Mouse (Mus musculus) MEL (cell line): ENCODE data around the gene Drd3. TPM values are rescaled to one million over a fixed set of nuclear protein-coding genes. Genes with fewer than 3 reads are reported as not detected.

ENCODE experiments used
- DNase-seq: peaks from one replicate; pipeline ENCODE4 v3.0.0; 2011; ENCODE audit warnings: low read depth, low spot score
- H3K27ac ChIP-seq: 2 replicates; pipeline ENCODE4 v1.5.1; 2012; ENCODE audit warnings: low read depth, mild to moderate bottlenecking, control low read depth, low read length, moderate library complexity; ENCODE audit not compliant: control insufficient read depth
- H3K27me3 ChIP-seq, 2 experiments: fragments of 150-350 bp in 1 of 2; sonication (generic) in 1 of 2; 2 replicates each; pipeline ENCODE4 v1.6.1; 2012; ENCODE audit warnings: low read length in 2 of 2, mild to moderate bottlenecking in 2 of 2, improper control_type of control experiment in 1 of 2, moderate library complexity in 1 of 2; ENCODE audit not compliant: insufficient read depth in 2 of 2, control insufficient read depth in 1 of 2
- H3K36me3 ChIP-seq, 2 experiments: 2 replicates each; pipeline ENCODE4 v1.6.1; 2012 to 2014; ENCODE audit warnings: low read length in 2 of 2, improper control_type of control experiment in 1 of 2, inconsistent platforms in 1 of 2, mild to moderate bottlenecking in 1 of 2; ENCODE audit not compliant: insufficient read depth in 2 of 2, control insufficient read depth in 1 of 2
- H3K4me1 ChIP-seq, 2 experiments: fragments of 150-350 bp in 1 of 2; sonication (generic) in 1 of 2; 2 replicates each; pipeline ENCODE4 v1.6.1; 2012; ENCODE audit warnings: low read length in 2 of 2, improper control_type of control experiment in 1 of 2, mild to moderate bottlenecking in 1 of 2; ENCODE audit not compliant: insufficient read depth in 2 of 2, control insufficient read depth in 1 of 2
- H3K4me3 ChIP-seq, 2 experiments: fragments of 150-350 bp in 1 of 2; sonication (generic) in 1 of 2; 2 replicates each; pipeline ENCODE4 v1.5.1; 2012; ENCODE audit warnings: low read depth in 2 of 2, low read length in 2 of 2, mild to moderate bottlenecking in 2 of 2, moderate library complexity in 2 of 2, control low read depth in 1 of 2, improper control_type of control experiment in 1 of 2; ENCODE audit not compliant: control insufficient read depth in 1 of 2, insufficient read depth in 1 of 2
- H3K79me2 ChIP-seq: 2 replicates; pipeline ENCODE4 v1.6.1; 2012; ENCODE audit warnings: mild to moderate bottlenecking, low read length, moderate library complexity; ENCODE audit not compliant: control insufficient read depth, poor library complexity, insufficient read depth
- H3K9ac ChIP-seq: 2 replicates; pipeline ENCODE4 v1.6.1; 2012; ENCODE audit warnings: low read depth, mild to moderate bottlenecking, control low read depth, low read length, moderate library complexity; ENCODE audit not compliant: control insufficient read depth, poor library complexity, severe bottlenecking
- H3K9me3 ChIP-seq: fragments of 150-350 bp; sonication (generic); replicated peaks from 2 replicates; pipeline ENCODE4 v1.6.1; 2012; ENCODE audit warnings: mild to moderate bottlenecking, low read length, improper control_type of control experiment, moderate library complexity; ENCODE audit not compliant: insufficient read depth
- BHLHE40 ChIP-seq: IDR thresholded peaks from 2 replicates; pipeline ENCODE4 v1.6.1; 2012; ENCODE audit warnings: low read depth, mild to moderate bottlenecking, inconsistent platforms, low read length, improper control_type of control experiment, borderline replicate concordance
- CHD2 ChIP-seq: IDR thresholded peaks from 2 replicates; pipeline ENCODE4 v1.6.1; 2011; ENCODE audit warnings: low read length, improper control_type of control experiment
- CTCF ChIP-seq, 3 experiments: IDR thresholded peaks in 2 of 3; conservative IDR thresholded peaks in 1 of 3; 2 replicates each; pipeline ENCODE4 v1.5.1; 2011 to 2012; ENCODE audit warnings: low read length in 3 of 3, low read depth in 2 of 3, mild to moderate bottlenecking in 2 of 3, improper control_type of control experiment in 1 of 3, inconsistent platforms in 1 of 3, mixed read lengths in 1 of 3, moderate library complexity in 1 of 3; ENCODE audit not compliant: control insufficient read depth in 1 of 3, insufficient read depth in 1 of 3, poor library complexity in 1 of 3, severe bottlenecking in 1 of 3
- ELF1 ChIP-seq: IDR thresholded peaks from 2 replicates; pipeline ENCODE4 v1.6.1; 2014; ENCODE audit warnings: low read depth, mild to moderate bottlenecking, inconsistent platforms, low read length, improper control_type of control experiment, moderate library complexity
- EP300 ChIP-seq, 2 experiments: IDR thresholded peaks; 2 replicates each; pipeline ENCODE4 v1.6.1; 2011; ENCODE audit warnings: improper control_type of control experiment in 2 of 2, low read length in 2 of 2, low read depth in 1 of 2, mild to moderate bottlenecking in 1 of 2
- ETS1 ChIP-seq: IDR thresholded peaks from 2 replicates; pipeline ENCODE4 v1.6.1; 2012; ENCODE audit warnings: low read depth, mild to moderate bottlenecking, inconsistent platforms, low read length, improper control_type of control experiment, moderate library complexity
- GABPA ChIP-seq: IDR thresholded peaks from 2 replicates; pipeline ENCODE4 v1.6.1; 2012; ENCODE audit warnings: low read depth, mild to moderate bottlenecking, inconsistent platforms, low read length, improper control_type of control experiment, moderate library complexity
- GATA1 ChIP-seq: IDR thresholded peaks from 2 replicates; pipeline ENCODE4 v1.6.1; 2011; ENCODE audit warnings: low read depth, low read length, improper control_type of control experiment
- HCFC1 ChIP-seq: IDR thresholded peaks from 2 replicates; pipeline ENCODE4 v1.6.1; 2012; ENCODE audit warnings: low read depth, mild to moderate bottlenecking, inconsistent platforms, low read length, improper control_type of control experiment, moderate library complexity
- JUND ChIP-seq: IDR thresholded peaks from 2 replicates; pipeline ENCODE4 v1.6.1; 2011; ENCODE audit warnings: low read depth, mild to moderate bottlenecking, improper control_type of control experiment, low read length
- KAT2A ChIP-seq: conservative IDR thresholded peaks from 2 replicates; pipeline ENCODE4 v1.6.1; 2012; ENCODE audit warnings: low read depth, low read length, improper control_type of control experiment, inconsistent platforms
- MAX ChIP-seq: IDR thresholded peaks from 2 replicates; pipeline ENCODE4 v1.6.1; 2011; ENCODE audit warnings: low read length, improper control_type of control experiment
- MAZ ChIP-seq: IDR thresholded peaks from 2 replicates; pipeline ENCODE4 v1.6.1; 2012; ENCODE audit warnings: low read depth, mild to moderate bottlenecking, inconsistent platforms, low read length, improper control_type of control experiment
- MXI1 ChIP-seq: IDR thresholded peaks from 2 replicates; pipeline ENCODE4 v1.6.1; 2011; ENCODE audit warnings: mild to moderate bottlenecking, low read depth, low read length, improper control_type of control experiment
- MYB ChIP-seq: IDR thresholded peaks from 2 replicates; pipeline ENCODE4 v1.6.1; 2011; ENCODE audit warnings: mild to moderate bottlenecking, low read depth, low read length, improper control_type of control experiment
- MYC ChIP-seq: IDR thresholded peaks from 2 replicates; pipeline ENCODE4 v1.6.1; 2011; ENCODE audit warnings: low read depth, mild to moderate bottlenecking, low read length, improper control_type of control experiment, moderate library complexity
- NRF1 ChIP-seq: IDR thresholded peaks from 2 replicates; pipeline ENCODE4 v1.6.1; 2014; ENCODE audit warnings: low read depth, mild to moderate bottlenecking, inconsistent platforms, low read length, improper control_type of control experiment, moderate library complexity; ENCODE audit not compliant: poor library complexity, insufficient read depth, severe bottlenecking
- POLR2A ChIP-seq, 2 experiments: IDR thresholded peaks; 2 replicates each; pipeline ENCODE4 v1.6.1; 2011 to 2012; ENCODE audit warnings: low read length in 2 of 2, mild to moderate bottlenecking in 2 of 2, control low read depth in 1 of 2, improper control_type of control experiment in 1 of 2, low read depth in 1 of 2, moderate library complexity in 1 of 2; ENCODE audit not compliant: control insufficient read depth in 1 of 2, insufficient read depth in 1 of 2, poor library complexity in 1 of 2
- POLR2AphosphoS2 ChIP-seq: IDR thresholded peaks from 2 replicates; pipeline ENCODE4 v1.6.1; 2011; ENCODE audit warnings: low read length, improper control_type of control experiment
- POLR2AphosphoS5 ChIP-seq: IDR thresholded peaks from 2 replicates; pipeline ENCODE4 v1.6.1; 2012; ENCODE audit warnings: low read depth, borderline replicate concordance, mild to moderate bottlenecking, inconsistent platforms, low read length, moderate library complexity, mixed read lengths
- RAD21 ChIP-seq: IDR thresholded peaks from 2 replicates; pipeline ENCODE4 v1.6.1; 2011; ENCODE audit warnings: mild to moderate bottlenecking, low read depth, low read length, improper control_type of control experiment
- RCOR1 ChIP-seq: IDR thresholded peaks from 2 replicates; pipeline ENCODE4 v1.6.1; 2012; ENCODE audit warnings: low read depth, mild to moderate bottlenecking, inconsistent platforms, low read length, improper control_type of control experiment
- SIN3A ChIP-seq: IDR thresholded peaks from 2 replicates; pipeline ENCODE4 v1.6.1; 2012; ENCODE audit warnings: low read length, improper control_type of control experiment, inconsistent platforms
- TBP ChIP-seq: IDR thresholded peaks from 2 replicates; pipeline ENCODE4 v1.8.0; 2011; ENCODE audit warnings: low read depth, low read length, improper control_type of control experiment
- UBTF ChIP-seq: IDR thresholded peaks from 2 replicates; pipeline ENCODE4 v1.6.1; 2012; ENCODE audit warnings: low read depth, mild to moderate bottlenecking, inconsistent platforms, low read length, improper control_type of control experiment, moderate library complexity, borderline replicate concordance; ENCODE audit not compliant: insufficient read depth
- USF1 ChIP-seq: IDR thresholded peaks from 2 replicates; pipeline ENCODE4 v1.6.1; 2014; ENCODE audit warnings: low read depth, mild to moderate bottlenecking, inconsistent platforms, low read length, improper control_type of control experiment, moderate library complexity
- ZMIZ1 ChIP-seq: IDR thresholded peaks from 2 replicates; pipeline ENCODE4 v1.6.1; 2012; ENCODE audit warnings: low read depth, mild to moderate bottlenecking, inconsistent platforms, low read length, improper control_type of control experiment, moderate library complexity
- ZNF384 ChIP-seq: IDR thresholded peaks from 2 replicates; pipeline ENCODE4 v1.6.1; 2012; ENCODE audit warnings: low read depth, mild to moderate bottlenecking, inconsistent platforms, low read length, improper control_type of control experiment
- polyA plus RNA-seq, 2 experiments: library from polyadenylated mRNA; stranded (reverse) in 1 of 2; unstranded in 1 of 2; fragments of >175 nt in 1 of 2; fragments of >200 nt in 1 of 2; gene quantifications; 2 replicates each; pipeline versions ENCODE4 v1.2.1 to v1.2.4; 2012; ENCODE audit warnings: low replicate concordance in 2 of 2, low read depth in 1 of 2; ENCODE audit not compliant: insufficient read length in 2 of 2, insufficient read depth in 1 of 2, missing spikeins in 1 of 2
- total RNA-seq: library from RNA; depleted of rRNA; stranded (reverse); fragments of 300-350 nt; gene quantifications from 2 replicates; pipeline ENCODE4 v1.2.3, GENCODE M21; 2012

Gene Drd3
- total and polyA plus RNA-seq, 3 experiments: not detected

DNA sequence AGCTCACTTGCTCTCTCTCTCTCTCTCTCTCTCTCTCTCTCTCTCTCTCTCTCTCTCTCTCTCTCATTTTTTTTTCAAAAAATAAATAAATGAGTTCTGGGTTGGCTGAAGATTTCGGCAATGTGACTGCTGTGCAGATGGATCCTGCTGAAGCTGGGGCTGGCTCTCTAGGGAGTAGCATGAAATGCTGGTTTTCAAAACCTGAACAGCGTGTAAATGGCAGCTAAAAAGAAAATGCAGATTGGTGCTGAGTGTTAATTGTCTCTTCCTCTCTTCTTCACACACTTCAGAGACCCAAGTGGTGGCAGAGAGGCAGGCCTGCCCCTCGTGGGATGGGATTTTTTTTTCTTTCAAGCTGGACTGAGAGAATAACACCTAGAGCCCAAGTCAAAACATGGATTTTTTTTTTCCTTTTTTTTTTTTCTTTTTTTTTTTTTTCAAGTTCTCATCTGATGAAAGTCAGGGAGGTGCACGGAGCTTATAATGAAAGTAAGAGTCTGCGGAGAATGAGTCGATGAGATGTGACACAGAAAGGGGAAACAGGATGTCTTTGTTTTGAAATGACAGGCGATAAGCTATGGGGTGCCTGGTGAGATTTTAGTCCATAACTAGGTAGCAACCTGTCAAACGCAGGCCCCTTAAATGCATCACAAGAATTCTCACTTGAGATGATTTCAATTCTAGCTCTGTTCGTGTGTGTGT is 44.2 kb upstream of the Drd3 start:
- H3K4me1 ChIP-seq: peaks cover 3 to 25% of the 10 kb centered on the region in 2 experiments; a peak in 3 of 4 replicates
- H3K9ac ChIP-seq: peak overlapping the region; percentile 66
- no peaks in the 10 kb centered on the region for H3K27me3 ChIP-seq
- DNase-seq: peak; percentile 84
- TF ChIP-seq NRF1: no peak
- TF ChIP-seq POLR2A (IDR thresholded peaks at IDR 0.05; ENCODE audit: control insufficient read depth in 1 of 2, insufficient read depth in 1 of 2, low read depth in 1 of 2, low read length in 2 of 2, poor library complexity in 1 of 2): no peak
- peak; percentile 89 for TF ChIP-seq ZNF384
- TF ChIP-seq POLR2AphosphoS2: no peak
- no peak; the same call in 1 of the 2 replicates for TF ChIP-seq HCFC1
- 0 out of 4 replicates have a peak, but pooled peaks have one; percentile 32 to 37 for TF ChIP-seq EP300 (IDR thresholded peaks at IDR 0.05; ENCODE audit: low read depth in 1 of 2, low read length in 2 of 2)
- no peak for TF ChIP-seq POLR2AphosphoS5
- TF ChIP-seq BHLHE40: no peak
- no peak for TF ChIP-seq TBP
- no peak for TF ChIP-seq KAT2A
- TF ChIP-seq GATA1: peak; percentile 64
- TF ChIP-seq CTCF (IDR thresholded peaks at IDR 0.05 in 2 of 3, conservative IDR thresholded peaks at IDR 0.05 in 1 of 3; ENCODE audit: control insufficient read depth in 1 of 3, insufficient read depth in 1 of 3, low read depth in 2 of 3, low read length in 3 of 3, poor library complexity in 1 of 3, severe bottlenecking in 1 of 3): no peak
- no peak for TF ChIP-seq ELF1
- peak; percentile 90; the same call in 1 of the 2 replicates for TF ChIP-seq JUND
- peak; percentile 63 for TF ChIP-seq ETS1
- TF ChIP-seq MXI1: peak; percentile 52; the same call in 1 of the 2 replicates
- no peak for TF ChIP-seq USF1
- TF ChIP-seq GABPA: no peak
- no peak for TF ChIP-seq MYB
- no peak for TF ChIP-seq MAZ
- TF ChIP-seq RAD21: no peak
- peak; percentile 61; the same call in 1 of the 2 replicates for TF ChIP-seq MYC
- peak; percentile 39 for TF ChIP-seq SIN3A
- TF ChIP-seq ZMIZ1: no peak
- TF ChIP-seq RCOR1: peak; percentile 60
- TF ChIP-seq CHD2: no peak
- TF ChIP-seq MAX: peak; percentile 15; the same call in 1 of the 2 replicates
- TF ChIP-seq UBTF: no peak
- H3K36me3 ChIP-seq: peaks cover 0 to 4% of the 10 kb centered on the region in 2 experiments; a peak in 2 of 4 replicates
- H3K4me3 ChIP-seq: peak overlapping the region; percentile 68 to 83
- no peaks in the 10 kb centered on the region for H3K9me3 ChIP-seq
- H3K79me2 ChIP-seq: no peaks in the 10 kb centered on the region
- H3K27ac ChIP-seq: peak overlapping the region; percentile 65
